Mouse (Mus musculus): Measurements from ENCODE around the gene Mier3. TPM values are rescaled to one million over a fixed set of nuclear protein-coding genes. Genes with fewer than 3 reads are reported as not detected.

The Mier3 gene
- polyA plus RNA-seq, 1 experiment from 2014 or later: 22.4 TPM

GRCm38 (mm10) chr13:111745216-111745615, 64.4 kb downstream of the Mier3 start:
- H3K27ac ChIP-seq (replicated peaks): no peak overlapping the region
- H3K4me2 ChIP-seq (replicated peaks): no peak overlapping the region
- no peaks in the 10 kb centered on the region for H3K4me1 ChIP-seq
- ATAC-seq (ENCODE audit: insufficient number of reproducible peaks, low FRiP score, low TSS enrichment, low read depth): no peak
- 64% methylated on average over 7 of the region's 7 CpGs for WGBS
- no peak overlapping the region for H3K9ac ChIP-seq
- no peak overlapping the region for H3K4me3 ChIP-seq (replicated peaks)
- H3K36me3 ChIP-seq: peaks cover 23% of the 10 kb centered on the region
- H3K9me3 ChIP-seq (replicated peaks): no peaks in the 10 kb centered on the region
- no peaks in the 10 kb centered on the region for H3K27me3 ChIP-seq

- Histone ChIP-seq H3K9me3 (replicated peaks) (no peaks in the 10 kb centered on the region), H3K4me3 (replicated peaks) (no peak overlapping the region), H3K27me3 (no peaks in the 10 kb centered on the region), H3K36me3 (peaks cover 39% of the 10 kb centered on the region), H3K9ac (no peak overlapping the region), H3K4me1 (no peaks in the 10 kb centered on the region), H3K4me2 (replicated peaks) (no peak overlapping the region), H3K27ac (replicated peaks) (no peak overlapping the region)
- no peak for ATAC-seq (ENCODE audit: insufficient number of reproducible peaks, low FRiP score, low TSS enrichment, low read depth)
- 84% methylated on average over 5 of the region's 5 CpGs for WGBS
Observed at GRCm38 (mm10) chr13:111746831-111747230, 66.1 kb downstream of the Mier3 start.

DNA sequence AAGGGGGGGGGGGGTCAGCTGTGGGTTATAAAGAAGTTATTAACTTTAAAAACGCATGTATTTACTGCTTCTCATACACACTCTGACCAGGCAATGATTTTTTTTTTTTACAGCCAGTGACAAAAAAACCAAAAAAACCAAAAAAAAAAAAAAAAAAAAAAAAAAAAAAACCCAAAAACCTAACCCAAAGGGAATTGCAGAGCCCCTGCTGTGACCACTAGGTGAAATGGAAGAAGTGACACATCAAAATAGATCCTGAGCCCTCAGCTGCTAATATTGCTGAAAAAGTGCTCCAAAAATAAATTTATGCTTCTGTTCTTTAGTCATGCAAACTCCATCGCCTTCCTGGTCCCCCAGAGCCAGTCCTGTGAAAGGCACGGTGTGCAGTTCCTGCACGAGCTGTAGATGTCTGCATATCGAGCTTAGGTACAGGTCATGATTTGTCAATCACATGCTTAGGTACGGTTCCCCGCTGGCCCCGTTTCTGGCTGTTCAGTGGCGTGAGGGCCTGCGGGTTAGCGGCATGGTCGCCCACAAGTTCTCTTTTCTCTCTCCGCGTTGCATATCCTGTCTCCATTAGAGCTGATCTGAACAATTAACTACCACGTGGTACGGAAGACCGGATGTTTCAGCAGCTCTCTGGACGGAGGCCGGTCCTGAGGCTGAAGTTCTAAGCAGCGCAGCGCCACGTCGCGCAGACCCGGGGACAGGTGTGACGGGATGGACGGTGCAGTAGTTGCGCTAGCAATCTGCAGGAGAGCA, 67.7 kb downstream of the Mier3 start:
- H3K4me2 ChIP-seq (replicated peaks): no peak overlapping the region
- no peak overlapping the region for H3K27ac ChIP-seq (replicated peaks)
- H3K9ac ChIP-seq: no peak overlapping the region
- 91% methylated on average over 28 of the region's 28 CpGs for WGBS
- H3K36me3 ChIP-seq: peaks cover 53% of the 10 kb centered on the region
- no peaks in the 10 kb centered on the region for H3K9me3 ChIP-seq (replicated peaks)
- ATAC-seq (ENCODE audit: insufficient number of reproducible peaks, low FRiP score, low TSS enrichment, low read depth): no peak
- no peak overlapping the region for H3K4me3 ChIP-seq (replicated peaks)
- H3K4me1 ChIP-seq: no peaks in the 10 kb centered on the region
- no peaks in the 10 kb centered on the region for H3K27me3 ChIP-seq

DNA sequence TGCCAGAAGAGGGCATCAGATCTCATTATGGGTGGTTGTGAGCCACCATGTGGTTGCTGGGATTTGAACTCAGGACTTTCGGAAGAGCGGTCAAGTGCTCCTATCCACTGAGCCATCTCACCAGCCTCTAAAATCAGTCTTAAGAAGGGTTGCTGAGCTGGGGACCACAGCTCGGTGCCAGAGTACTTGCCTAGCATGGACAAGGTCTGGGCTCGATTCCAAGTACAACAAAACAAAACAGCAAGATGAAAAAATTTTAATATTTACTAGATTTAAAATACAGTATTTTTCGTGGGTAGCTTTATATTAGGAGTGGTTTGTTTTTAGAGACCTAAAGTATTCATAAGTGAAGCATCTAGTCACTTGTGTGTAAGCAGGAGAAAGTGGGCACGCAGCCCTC, 72.5 kb downstream of the Mier3 start:
- Histone ChIP-seq H3K4me1 (no peaks in the 10 kb centered on the region), H3K27ac (replicated peaks) (no peak overlapping the region), H3K9ac (no peak overlapping the region), H3K9me3 (replicated peaks) (no peaks in the 10 kb centered on the region), H3K4me2 (replicated peaks) (no peak overlapping the region), H3K27me3 (no peaks in the 10 kb centered on the region), H3K4me3 (replicated peaks) (no peak overlapping the region), H3K36me3 (peaks cover 96% of the 10 kb centered on the region)
- no peak for ATAC-seq (ENCODE audit: insufficient number of reproducible peaks, low FRiP score, low TSS enrichment, low read depth)
- 81% methylated on average over 6 of the region's 6 CpGs for WGBS

- H3K9me3 ChIP-seq (replicated peaks): no peaks in the 10 kb centered on the region
- WGBS: 97% methylated on average over 18 of the region's 18 CpGs
- peaks cover 94% of the 10 kb centered on the region for H3K36me3 ChIP-seq
Observed at GRCm38 (mm10) chr13:111755377-111755776, 74.6 kb downstream of the Mier3 start.

GRCm38 (mm10) chr13:111755937-111756336, 75.2 kb downstream of the Mier3 start:
- H3K9me3 ChIP-seq (replicated peaks): no peaks in the 10 kb centered on the region
- H3K4me2 ChIP-seq (replicated peaks): no peak overlapping the region
- H3K27ac ChIP-seq (replicated peaks): no peak overlapping the region
- no peak for ATAC-seq (ENCODE audit: insufficient number of reproducible peaks, low FRiP score, low TSS enrichment, low read depth)
- 95% methylated on average over 15 of the region's 15 CpGs for WGBS
- no peak overlapping the region for H3K9ac ChIP-seq
- no peaks in the 10 kb centered on the region for H3K27me3 ChIP-seq
- H3K4me3 ChIP-seq (replicated peaks): no peak overlapping the region
- H3K4me1 ChIP-seq: no peaks in the 10 kb centered on the region
- peaks cover 94% of the 10 kb centered on the region for H3K36me3 ChIP-seq

More at GRCm38 (mm10) chr13:111755377-111755776, 74.6 kb downstream of the Mier3 start:
- no peak overlapping the region for H3K27ac ChIP-seq (replicated peaks)
- no peak overlapping the region for H3K9ac ChIP-seq
- ATAC-seq (ENCODE audit: insufficient number of reproducible peaks, low FRiP score, low TSS enrichment, low read depth): no peak
- no peak overlapping the region for H3K4me2 ChIP-seq (replicated peaks)
- no peaks in the 10 kb centered on the region for H3K27me3 ChIP-seq
- no peak overlapping the region for H3K4me3 ChIP-seq (replicated peaks)
- H3K4me1 ChIP-seq: no peaks in the 10 kb centered on the region

GRCm38 (mm10) chr13:111756986-111757385, 76.2 kb downstream of the Mier3 start:
- no peak overlapping the region for H3K27ac ChIP-seq (replicated peaks)
- no peak for ATAC-seq (ENCODE audit: insufficient number of reproducible peaks, low FRiP score, low TSS enrichment, low read depth)
- H3K4me3 ChIP-seq (replicated peaks): no peak overlapping the region
- H3K27me3 ChIP-seq: no peaks in the 10 kb centered on the region
- H3K36me3 ChIP-seq: peaks cover 92% of the 10 kb centered on the region
- H3K9ac ChIP-seq: no peak overlapping the region
- H3K4me1 ChIP-seq: no peaks in the 10 kb centered on the region
- H3K4me2 ChIP-seq (replicated peaks): no peak overlapping the region
- 91% methylated on average over 6 of the region's 6 CpGs for WGBS
- no peaks in the 10 kb centered on the region for H3K9me3 ChIP-seq (replicated peaks)

GRCm38 (mm10) chr13:111762526-111762925, 81.7 kb downstream of the Mier3 start:
- Histone ChIP-seq H3K27me3 (no peaks in the 10 kb centered on the region), H3K9ac (no peak overlapping the region), H3K4me1 (no peaks in the 10 kb centered on the region), H3K4me2 (replicated peaks) (no peak overlapping the region), H3K9me3 (replicated peaks) (no peaks in the 10 kb centered on the region), H3K36me3 (peaks cover 86% of the 10 kb centered on the region), H3K4me3 (replicated peaks) (no peak overlapping the region), H3K27ac (replicated peaks) (no peak overlapping the region)
- WGBS: 85% methylated on average over 12 of the region's 12 CpGs
- no peak for ATAC-seq (ENCODE audit: insufficient number of reproducible peaks, low FRiP score, low TSS enrichment, low read depth)

Other genes starting within 250 kb of the Mier3 start
- 78.5 and 82.1 TPM in 2 replicates for gene Gpbp1, start 190.9 kb upstream of the Mier3 start, polyA plus RNA-seq (2015; fragmentation: Nextera tagmentation; extraction: Ambion mirVana)
- not detected in 2 replicates for gene Gm49496, start 131.0 kb upstream of the Mier3 start, polyA plus RNA-seq (2015; fragmentation: Nextera tagmentation; extraction: Ambion mirVana)
- not detected in 2 replicates for gene Gm10198, start 88.2 kb upstream of the Mier3 start, polyA plus RNA-seq (2015; fragmentation: Nextera tagmentation; extraction: Ambion mirVana)
- 16.3 and 18.0 TPM in 2 replicates for gene Map3k1, start 128.0 kb downstream of the Mier3 start, polyA plus RNA-seq (2015; fragmentation: Nextera tagmentation; extraction: Ambion mirVana)

All from embryonic facial prominence, embryonic 15.5 days (tissue).